Mouse (Mus musculus): ENCODE data around the gene Hist2h2ab. TPM values are rescaled to one million over a fixed set of nuclear protein-coding genes. Genes with fewer than 3 reads are reported as not detected.
"Not testable (repeated sequence)": the region's sequence is repeated elsewhere in the genome, so short reads cannot be mapped to it uniquely, and the experiment has no call there.

Gene Hist2h2ab
- polyA plus RNA-seq, 1 experiment = 0.69 TPM

- no peak for TF ChIP-seq GATA1 (IDR thresholded peaks at IDR 0.05; ENCODE audit: low read length)
These were observed 9.2 kb downstream of the Hist2h2ab start for GRCm38 (mm10) chr3:96228828-96229227.

GRCm38 (mm10) chr3:96230404-96230803 is 10.7 kb downstream of the Hist2h2ab start:
- TF ChIP-seq GATA1 (IDR thresholded peaks at IDR 0.05; ENCODE audit: low read length) = no peak

- TF ChIP-seq GATA1 (IDR thresholded peaks at IDR 0.05; ENCODE audit: low read length) = no peak
These were observed 11.5 kb downstream of the Hist2h2ab start for GRCm38 (mm10) chr3:96230910-96231757.

- no peak for TF ChIP-seq GATA1 (IDR thresholded peaks at IDR 0.05; ENCODE audit: low read length)
These were observed 12.1 kb downstream of the Hist2h2ab start for GRCm38 (mm10) chr3:96231758-96232120.

GRCm38 (mm10) chr3:96234914-96235313 is 15.2 kb downstream of the Hist2h2ab start:
- no peak for TF ChIP-seq GATA1 (IDR thresholded peaks at IDR 0.05; ENCODE audit: low read length)

GRCm38 (mm10) chr3:96235836-96236235 is 16.2 kb downstream of the Hist2h2ab start:
- no peak for TF ChIP-seq GATA1 (IDR thresholded peaks at IDR 0.05; ENCODE audit: low read length)

- no peak for TF ChIP-seq GATA1 (IDR thresholded peaks at IDR 0.05; ENCODE audit: low read length)
These were observed 17.2 kb downstream of the Hist2h2ab start for GRCm38 (mm10) chr3:96236834-96237334.

GRCm38 (mm10) chr3:96237335-96237903 is 17.8 kb downstream of the Hist2h2ab start:
- TF ChIP-seq GATA1 (IDR thresholded peaks at IDR 0.05; ENCODE audit: low read length) = no peak

GRCm38 (mm10) chr3:96237904-96238511 is 18.3 kb downstream of the Hist2h2ab start:
- TF ChIP-seq GATA1 (IDR thresholded peaks at IDR 0.05; ENCODE audit: low read length) = no peak

- TF ChIP-seq GATA1 (IDR thresholded peaks at IDR 0.05; ENCODE audit: low read length) = not testable (repeated sequence)
These were observed 19.5 kb downstream of the Hist2h2ab start, which contains the start of gene Hist2h3c2 for GRCm38 (mm10) chr3:96238954-96239793. Hist2h3c2 (minus strand) TSS chr3:96239127.

GRCm38 (mm10) chr3:96239949-96240798 is 20.5 kb downstream of the Hist2h2ab start, which contains the start of gene Hist2h2aa2:
Hist2h2aa2 (minus strand) TSS chr3:96240276.
- TF ChIP-seq GATA1 (IDR thresholded peaks at IDR 0.05; ENCODE audit: low read length) = not testable (repeated sequence)

- no peak for TF ChIP-seq GATA1 (IDR thresholded peaks at IDR 0.05; ENCODE audit: low read length)
These were observed 21.1 kb downstream of the Hist2h2ab start for GRCm38 (mm10) chr3:96240799-96241197.

- TF ChIP-seq GATA1 (IDR thresholded peaks at IDR 0.05; ENCODE audit: low read length) = no peak
These were observed 24.4 kb downstream of the Hist2h2ab start for GRCm38 (mm10) chr3:96243921-96244572.

All from G1E-ER4 (cell line).